Mouse (Mus musculus) CH12.LX (cell line): ENCODE data around the gene Ascc1. TPM values are rescaled to one million over a fixed set of nuclear protein-coding genes. Genes with fewer than 3 reads are reported as not detected.

Experiments
- DNase-seq: peaks from one replicate; pipeline ENCODE4 v3.0.0-alpha.2; 2013; ENCODE audit errors: extremely low read depth
- H3K27ac ChIP-seq: 2 replicates; pipeline ENCODE4 v1.5.1; 2012; ENCODE audit warnings: low read depth, mild to moderate bottlenecking, control low read depth, moderate library complexity; ENCODE audit not compliant: insufficient read depth
- H3K27me3 ChIP-seq: replicated peaks from 2 replicates; pipeline ENCODE3; 2012; ENCODE audit warnings: inconsistent platforms
- H3K36me3 ChIP-seq, 2 experiments: replicated peaks in 1 of 2; 2 replicates each; pipeline versions ENCODE3 to v1.6.1; 2012; ENCODE audit warnings: inconsistent platforms in 1 of 2, low read length in 1 of 2, mild to moderate bottlenecking in 1 of 2, mixed read lengths in 1 of 2, moderate library complexity in 1 of 2; ENCODE audit not compliant: control insufficient read depth in 1 of 2, insufficient read depth in 1 of 2
- H3K4me1 ChIP-seq, 2 experiments: 2 replicates each; pipeline ENCODE4 v1.6.1; 2012; ENCODE audit warnings: inconsistent platforms in 1 of 2, moderate library complexity in 1 of 2; ENCODE audit not compliant: insufficient read depth in 2 of 2, control insufficient read depth in 1 of 2
- H3K4me2 ChIP-seq: 2 replicates; pipeline ENCODE4 v1.6.1; 2012; ENCODE audit warnings: low read depth, mild to moderate bottlenecking, control low read depth; ENCODE audit not compliant: poor library complexity, insufficient read depth, severe bottlenecking
- H3K4me3 ChIP-seq, 3 experiments: fragments of 150-350 bp in 1 of 3; sonication (generic) in 1 of 3; replicated peaks in 1 of 3; 2 replicates each; pipeline versions ENCODE3 to v1.5.1; 2011 to 2012; ENCODE audit warnings: low read depth in 2 of 3, low read length in 2 of 3, mild to moderate bottlenecking in 2 of 3, moderate library complexity in 2 of 3, control low read depth in 1 of 3, improper control_type of control experiment in 1 of 3, inconsistent platforms in 1 of 3, mixed read lengths in 1 of 3; ENCODE audit not compliant: poor library complexity in 1 of 3
- H3K79me2 ChIP-seq: replicated peaks from 2 replicates; pipeline ENCODE4 v1.6.1; 2012; ENCODE audit warnings: mild to moderate bottlenecking, moderate library complexity; ENCODE audit not compliant: control insufficient read depth, poor library complexity, insufficient read depth, severe bottlenecking; ENCODE audit errors: extremely low read depth
- H3K9ac ChIP-seq: 2 replicates; pipeline ENCODE4 v1.6.1; 2012; ENCODE audit warnings: low read depth, mild to moderate bottlenecking, control low read depth, moderate library complexity; ENCODE audit not compliant: insufficient read depth
- H3K9me3 ChIP-seq: replicated peaks from 2 replicates; pipeline ENCODE3; 2012; ENCODE audit warnings: low read length, inconsistent platforms, mixed read lengths
- CHD2 ChIP-seq: IDR thresholded peaks from 2 replicates; pipeline ENCODE4 v1.6.1; 2011; ENCODE audit warnings: low read length, improper control_type of control experiment
- CTCF ChIP-seq, 2 experiments: IDR thresholded peaks in 1 of 2; conservative IDR thresholded peaks in 1 of 2; 2 replicates each; pipeline ENCODE4 v1.5.1; 2011 to 2012; ENCODE audit warnings: low read depth in 2 of 2, low read length in 2 of 2, improper control_type of control experiment in 1 of 2, inconsistent platforms in 1 of 2, mild to moderate bottlenecking in 1 of 2, moderate library complexity in 1 of 2
- E2F4 ChIP-seq: IDR thresholded peaks from 2 replicates; pipeline ENCODE4 v1.6.1; 2011; ENCODE audit warnings: low read depth, low read length, improper control_type of control experiment; ENCODE audit not compliant: insufficient replicate concordance
- ELF1 ChIP-seq: IDR thresholded peaks from 2 replicates; pipeline ENCODE4 v1.6.1; 2014; ENCODE audit warnings: low read depth, mild to moderate bottlenecking, inconsistent platforms, low read length, improper control_type of control experiment
- EP300 ChIP-seq: IDR thresholded peaks from 2 replicates; pipeline ENCODE4 v1.6.1; 2011; ENCODE audit warnings: low read length, improper control_type of control experiment
- ETS1 ChIP-seq: conservative IDR thresholded peaks from 2 replicates; pipeline ENCODE4 v1.6.1; 2012; ENCODE audit warnings: low read depth, mild to moderate bottlenecking, inconsistent platforms, low read length, improper control_type of control experiment, moderate library complexity
- GABPA ChIP-seq: IDR thresholded peaks from 2 replicates; pipeline ENCODE4 v1.6.1; 2012; ENCODE audit warnings: low read depth, low read length, improper control_type of control experiment, inconsistent platforms; ENCODE audit not compliant: insufficient replicate concordance
- HCFC1 ChIP-seq: IDR thresholded peaks from 2 replicates; pipeline ENCODE4 v1.6.1; 2012; ENCODE audit warnings: low read depth, mild to moderate bottlenecking, inconsistent platforms, low read length, improper control_type of control experiment
- JUN ChIP-seq: IDR thresholded peaks from 2 replicates; pipeline ENCODE4 v1.6.1; 2011; ENCODE audit warnings: low read depth, mild to moderate bottlenecking, low read length, improper control_type of control experiment, moderate library complexity; ENCODE audit not compliant: insufficient read depth
- KAT2A ChIP-seq: IDR thresholded peaks from 2 replicates; pipeline ENCODE4 v1.6.1; 2012; ENCODE audit warnings: low read length, improper control_type of control experiment, inconsistent platforms; ENCODE audit not compliant: insufficient replicate concordance
- MAFK ChIP-seq: IDR thresholded peaks from 2 replicates; pipeline ENCODE4 v1.6.1; 2011; ENCODE audit warnings: low read length, improper control_type of control experiment; ENCODE audit not compliant: insufficient replicate concordance
- MAX ChIP-seq: IDR thresholded peaks from 2 replicates; pipeline ENCODE4 v1.6.1; 2011; ENCODE audit warnings: low read length, improper control_type of control experiment
- MYC ChIP-seq: IDR thresholded peaks from 2 replicates; pipeline ENCODE4 v1.6.1; 2011; ENCODE audit warnings: low read depth, mild to moderate bottlenecking, improper control_type of control experiment, low read length
- NELFE ChIP-seq: IDR thresholded peaks from 2 replicates; pipeline ENCODE4 v1.6.1; 2011; ENCODE audit warnings: low read depth, low read length, improper control_type of control experiment
- POLR2A ChIP-seq: IDR thresholded peaks from 2 replicates; pipeline ENCODE4 v1.6.1; 2011; ENCODE audit warnings: low read depth, mild to moderate bottlenecking, improper control_type of control experiment, low read length
- SIN3A ChIP-seq: IDR thresholded peaks from 2 replicates; pipeline ENCODE4 v1.6.1; 2012; ENCODE audit warnings: low read length, improper control_type of control experiment, inconsistent platforms
- SMC3 ChIP-seq: IDR thresholded peaks from 2 replicates; pipeline ENCODE4 v1.6.1; 2011; ENCODE audit warnings: low read depth, low read length, improper control_type of control experiment
- UBTF ChIP-seq: IDR thresholded peaks from 2 replicates; pipeline ENCODE4 v1.6.1; 2012; ENCODE audit warnings: low read depth, mild to moderate bottlenecking, inconsistent platforms, low read length, improper control_type of control experiment, moderate library complexity
- ZKSCAN1 ChIP-seq: IDR thresholded peaks from 2 replicates; pipeline ENCODE4 v1.6.1; 2012; ENCODE audit warnings: low read depth, inconsistent platforms, low read length, improper control_type of control experiment, borderline replicate concordance
- ZNF384 ChIP-seq: IDR thresholded peaks from 2 replicates; pipeline ENCODE4 v1.6.1; 2012; ENCODE audit warnings: low read depth, low read length, improper control_type of control experiment, inconsistent platforms
- dilution Hi-C: fragments of 300-500 bp; cut with MboI; formaldehyde crosslinking; loops from 2 replicates; pipeline ENCODE4 v1.14.3; 2020; ENCODE audit warnings: low sequenced_read_pairs; ENCODE audit not compliant: extremely low pct_unique_long_range_greater_than_20kb, extremely low pct_ligation_motif_present
- in situ Hi-C: fragments of 300-500 bp; cut with MboI; formaldehyde crosslinking; loops from 3 replicates; pipeline ENCODE4 v1.14.3; 2019; ENCODE audit warnings: low sequenced_read_pairs, low pct_ligation_motif_present, low pct_unique_long_range_greater_than_20kb, mixed read lengths
- polyA plus RNA-seq: library from polyadenylated mRNA; unstranded; fragments of >175 nt; gene quantifications from 2 replicates; pipeline ENCODE4 v1.2.1, GENCODE M21; 2012; ENCODE audit warnings: low read depth; ENCODE audit not compliant: insufficient read length
- total RNA-seq, 2 experiments: library from RNA; depleted of rRNA; stranded (reverse); fragments of 300-350 nt in 1 of 2; fragments of >200 nt in 1 of 2; gene quantifications; 2 replicates each; pipeline ENCODE4 v1.2.3; 2012 to 2014

Ascc1 gene
- total and polyA plus RNA-seq, 3 experiments, result 20.1 to 25.5 (median 25.4) TPM

GRCm38 (mm10) chr10:60019299-60019698 lies 16.7 kb downstream of the Ascc1 start:
- Histone ChIP-seq H3K9me3 (no peaks in the 10 kb centered on the region), H3K4me3 (no peak overlapping the region), H3K4me1 (peaks cover 0 to 8% of the 10 kb centered on the region in 2 experiments; a peak in 2 of 4 replicates), H3K4me2 (no peak overlapping the region), H3K9ac (no peak overlapping the region), H3K27me3 (no peaks in the 10 kb centered on the region), H3K79me2 (no peaks in the 10 kb centered on the region), H3K27ac (no peak overlapping the region), H3K36me3 (peaks cover 35 to 82% of the 10 kb centered on the region in 2 experiments)
- no peak for DNase-seq
- TF ChIP-seq MAX, result no peak
- TF ChIP-seq CTCF (conservative IDR thresholded peaks at IDR 0.05 in 1 of 2, IDR thresholded peaks at IDR 0.05 in 1 of 2; ENCODE audit: low read depth in 2 of 2, low read length in 2 of 2), result peak in 1 of 2 experiments; percentile 45; a peak in 2 of 4 replicates
- dilution Hi-C loops (no loop called here), in situ Hi-C loops (no loop called here)

- Histone ChIP-seq H3K79me2 (no peaks in the 10 kb centered on the region), H3K4me2 (no peak overlapping the region), H3K9ac (no peak overlapping the region), H3K36me3 (peaks cover 12 to 63% of the 10 kb centered on the region in 2 experiments), H3K27me3 (no peaks in the 10 kb centered on the region), H3K9me3 (no peaks in the 10 kb centered on the region), H3K4me3 (no peak overlapping the region), H3K4me1 (peaks cover 0 to 20% of the 10 kb centered on the region in 2 experiments; a peak in 2 of 4 replicates), H3K27ac (no peak overlapping the region)
- DNase-seq, result no peak
- in situ Hi-C loops, result no loop called here
- no peak for TF ChIP-seq MYC
- no peak for TF ChIP-seq ETS1
- no peak for TF ChIP-seq SMC3
- no peak for TF ChIP-seq POLR2A
- no peak for TF ChIP-seq HCFC1
- no peak for TF ChIP-seq ZNF384
- no peak for TF ChIP-seq EP300
- TF ChIP-seq GABPA, result no peak
- no peak for TF ChIP-seq UBTF
- TF ChIP-seq KAT2A, result no peak
- TF ChIP-seq MAFK, result no peak
- TF ChIP-seq E2F4, result no peak
- TF ChIP-seq ELF1, result no peak
- TF ChIP-seq CHD2, result no peak
- no peak for TF ChIP-seq MAX
- TF ChIP-seq SIN3A, result no peak
- TF ChIP-seq ZKSCAN1, result no peak
- no peak for TF ChIP-seq JUN
- TF ChIP-seq NELFE, result no peak
- dilution Hi-C loops, result no loop called here
Observed at GRCm38 (mm10) chr10:60023751-60024150, 21.1 kb downstream of the Ascc1 start.
